Mouse (Mus musculus): ENCODE results near the gene Tmem108. TPM values are rescaled to one million over a fixed set of nuclear protein-coding genes. Genes with fewer than 3 reads are reported as not detected.

The Tmem108 gene
- polyA plus RNA-seq, 1 experiment from 2014 or later, result 13.2 TPM

- 91% methylated on average over 7 of the region's 7 CpGs for WGBS
- Histone ChIP-seq H3K36me3 (ENCODE audit: control insufficient read depth, insufficient read depth, low read length) (no peaks in the 10 kb centered on the region), H3K9ac (ENCODE audit: low read depth, low read length) (no peak overlapping the region), H3K27ac (ENCODE audit: low read depth, low read length) (no peak overlapping the region), H3K9me3 (ENCODE audit: control insufficient read depth, low read length) (no peaks in the 10 kb centered on the region), H3K4me1 (replicated peaks; ENCODE audit: control insufficient read depth, insufficient read depth, low read length) (no peaks in the 10 kb centered on the region), H3K27me3 (ENCODE audit: control insufficient read depth, insufficient read depth, low read length) (no peaks in the 10 kb centered on the region), H3K4me3 (ENCODE audit: low read depth, low read length) (no peak overlapping the region), H3K4me2 (replicated peaks; ENCODE audit: low read depth, low read length) (no peak overlapping the region)
- DNase-seq (ENCODE audit: low spot score) (no peak), ATAC-seq (ENCODE audit: low FRiP score) (no peak)
These were observed 115.9 kb downstream of the Tmem108 start for GRCm38 (mm10) chr9:103645724-103646123.

- Histone ChIP-seq H3K4me3 (ENCODE audit: low read depth, low read length) (no peak overlapping the region), H3K4me1 (replicated peaks; ENCODE audit: control insufficient read depth, insufficient read depth, low read length) (no peaks in the 10 kb centered on the region), H3K9ac (ENCODE audit: low read depth, low read length) (no peak overlapping the region), H3K27ac (ENCODE audit: low read depth, low read length) (no peak overlapping the region), H3K4me2 (replicated peaks; ENCODE audit: low read depth, low read length) (no peak overlapping the region), H3K9me3 (ENCODE audit: control insufficient read depth, low read length) (no peaks in the 10 kb centered on the region), H3K27me3 (ENCODE audit: control insufficient read depth, insufficient read depth, low read length) (no peaks in the 10 kb centered on the region), H3K36me3 (ENCODE audit: control insufficient read depth, insufficient read depth, low read length) (no peaks in the 10 kb centered on the region)
- no peak for ATAC-seq (ENCODE audit: low FRiP score)
- no peak for DNase-seq (ENCODE audit: low spot score)
- WGBS, result 84% methylated on average over 10 of the region's 10 CpGs
These were observed 119.3 kb downstream of the Tmem108 start for GRCm38 (mm10) chr9:103642300-103642699.

GRCm38 (mm10) chr9:103641340-103641739 is 120.3 kb downstream of the Tmem108 start:
- Histone ChIP-seq H3K27me3 (ENCODE audit: control insufficient read depth, insufficient read depth, low read length) (no peaks in the 10 kb centered on the region), H3K9ac (ENCODE audit: low read depth, low read length) (no peak overlapping the region), H3K9me3 (ENCODE audit: control insufficient read depth, low read length) (no peaks in the 10 kb centered on the region), H3K4me2 (replicated peaks; ENCODE audit: low read depth, low read length) (no peak overlapping the region), H3K27ac (ENCODE audit: low read depth, low read length) (no peak overlapping the region), H3K4me1 (replicated peaks; ENCODE audit: control insufficient read depth, insufficient read depth, low read length) (no peaks in the 10 kb centered on the region), H3K36me3 (ENCODE audit: control insufficient read depth, insufficient read depth, low read length) (no peaks in the 10 kb centered on the region), H3K4me3 (ENCODE audit: low read depth, low read length) (no peak overlapping the region)
- no peak for ATAC-seq (ENCODE audit: low FRiP score)
- no peak for DNase-seq (ENCODE audit: low spot score)
- WGBS, result 92% methylated on average over 4 of the region's 4 CpGs

GRCm38 (mm10) chr9:103639413-103639812 is 122.2 kb downstream of the Tmem108 start:
- Histone ChIP-seq H3K4me2 (replicated peaks; ENCODE audit: low read depth, low read length) (no peak overlapping the region), H3K27ac (ENCODE audit: low read depth, low read length) (no peak overlapping the region), H3K4me3 (ENCODE audit: low read depth, low read length) (no peak overlapping the region), H3K9me3 (ENCODE audit: control insufficient read depth, low read length) (no peaks in the 10 kb centered on the region), H3K27me3 (ENCODE audit: control insufficient read depth, insufficient read depth, low read length) (no peaks in the 10 kb centered on the region), H3K36me3 (ENCODE audit: control insufficient read depth, insufficient read depth, low read length) (no peaks in the 10 kb centered on the region), H3K9ac (ENCODE audit: low read depth, low read length) (no peak overlapping the region), H3K4me1 (replicated peaks; ENCODE audit: control insufficient read depth, insufficient read depth, low read length) (no peaks in the 10 kb centered on the region)
- ATAC-seq (ENCODE audit: low FRiP score), result no peak
- DNase-seq (ENCODE audit: low spot score), result no peak
- 58% methylated on average over 1 of the region's 1 CpGs for WGBS

GRCm38 (mm10) chr9:103637451-103637850 is 124.2 kb downstream of the Tmem108 start:
- H3K27me3 ChIP-seq (ENCODE audit: control insufficient read depth, insufficient read depth, low read length), result no peaks in the 10 kb centered on the region
- DNase-seq (ENCODE audit: low spot score) (no peak), ATAC-seq (ENCODE audit: low FRiP score) (no peak)
- H3K9me3 ChIP-seq (ENCODE audit: control insufficient read depth, low read length), result no peaks in the 10 kb centered on the region
- H3K4me1 ChIP-seq (replicated peaks; ENCODE audit: control insufficient read depth, insufficient read depth, low read length), result no peaks in the 10 kb centered on the region
- 67% methylated on average over 3 of the region's 3 CpGs for WGBS
- no peak overlapping the region for H3K4me3 ChIP-seq (ENCODE audit: low read depth, low read length)
- H3K27ac ChIP-seq (ENCODE audit: low read depth, low read length), result no peak overlapping the region
- H3K36me3 ChIP-seq (ENCODE audit: control insufficient read depth, insufficient read depth, low read length), result no peaks in the 10 kb centered on the region
- H3K9ac ChIP-seq (ENCODE audit: low read depth, low read length), result no peak overlapping the region
- H3K4me2 ChIP-seq (replicated peaks; ENCODE audit: low read depth, low read length), result no peak overlapping the region

- Histone ChIP-seq H3K9ac (ENCODE audit: low read depth, low read length) (no peak overlapping the region), H3K4me2 (replicated peaks; ENCODE audit: low read depth, low read length) (no peak overlapping the region), H3K4me1 (replicated peaks; ENCODE audit: control insufficient read depth, insufficient read depth, low read length) (no peaks in the 10 kb centered on the region), H3K9me3 (ENCODE audit: control insufficient read depth, low read length) (no peaks in the 10 kb centered on the region), H3K27me3 (ENCODE audit: control insufficient read depth, insufficient read depth, low read length) (no peaks in the 10 kb centered on the region), H3K4me3 (ENCODE audit: low read depth, low read length) (no peak overlapping the region), H3K27ac (ENCODE audit: low read depth, low read length) (no peak overlapping the region), H3K36me3 (ENCODE audit: control insufficient read depth, insufficient read depth, low read length) (no peaks in the 10 kb centered on the region)
- ATAC-seq (ENCODE audit: low FRiP score) (no peak), DNase-seq (ENCODE audit: low spot score) (no peak)
- WGBS, result 47% methylated on average over 3 of the region's 3 CpGs
These were observed 124.8 kb downstream of the Tmem108 start for GRCm38 (mm10) chr9:103636847-103637246.

GRCm38 (mm10) chr9:103628861-103629469 is 132.7 kb downstream of the Tmem108 start:
- no peaks in the 10 kb centered on the region for H3K27me3 ChIP-seq (ENCODE audit: control insufficient read depth, insufficient read depth, low read length)
- H3K4me2 ChIP-seq (replicated peaks; ENCODE audit: low read depth, low read length), result no peak overlapping the region
- no peak overlapping the region for H3K9ac ChIP-seq (ENCODE audit: low read depth, low read length)
- no peak overlapping the region for H3K4me3 ChIP-seq (ENCODE audit: low read depth, low read length)
- H3K9me3 ChIP-seq (ENCODE audit: control insufficient read depth, low read length), result no peaks in the 10 kb centered on the region
- H3K36me3 ChIP-seq (ENCODE audit: control insufficient read depth, insufficient read depth, low read length), result no peaks in the 10 kb centered on the region
- ATAC-seq (ENCODE audit: low FRiP score) (peak; percentile 38), DNase-seq (ENCODE audit: low spot score) (peak; percentile 19)
- H3K4me1 ChIP-seq (replicated peaks; ENCODE audit: control insufficient read depth, insufficient read depth, low read length), result peaks cover 3% of the 10 kb centered on the region; the same call in 1 of the 2 replicates
- WGBS, result 16% methylated on average over 9 of the region's 9 CpGs
- no peak overlapping the region for H3K27ac ChIP-seq (ENCODE audit: low read depth, low read length)

GRCm38 (mm10) chr9:103627404-103627900 is 134.2 kb downstream of the Tmem108 start:
- no peaks in the 10 kb centered on the region for H3K9me3 ChIP-seq (ENCODE audit: control insufficient read depth, low read length)
- 88% methylated on average over 8 of the region's 8 CpGs for WGBS
- H3K36me3 ChIP-seq (ENCODE audit: control insufficient read depth, insufficient read depth, low read length), result no peaks in the 10 kb centered on the region
- no peak for DNase-seq (ENCODE audit: low spot score)
- H3K9ac ChIP-seq (ENCODE audit: low read depth, low read length), result no peak overlapping the region
- no peak for ATAC-seq (ENCODE audit: low FRiP score)
- no peak overlapping the region for H3K4me2 ChIP-seq (replicated peaks; ENCODE audit: low read depth, low read length)
- no peak overlapping the region for H3K4me3 ChIP-seq (ENCODE audit: low read depth, low read length)
- H3K4me1 ChIP-seq (replicated peaks; ENCODE audit: control insufficient read depth, insufficient read depth, low read length), result peaks cover 3% of the 10 kb centered on the region; the same call in 1 of the 2 replicates
- no peak overlapping the region for H3K27ac ChIP-seq (ENCODE audit: low read depth, low read length)
- H3K27me3 ChIP-seq (ENCODE audit: control insufficient read depth, insufficient read depth, low read length), result no peaks in the 10 kb centered on the region

- DNase-seq (ENCODE audit: low spot score) (no peak), ATAC-seq (ENCODE audit: low FRiP score) (no peak)
- Histone ChIP-seq H3K4me1 (replicated peaks; ENCODE audit: control insufficient read depth, insufficient read depth, low read length) (peaks cover 3% of the 10 kb centered on the region; the same call in 1 of the 2 replicates), H3K9me3 (ENCODE audit: control insufficient read depth, low read length) (no peaks in the 10 kb centered on the region), H3K4me2 (replicated peaks; ENCODE audit: low read depth, low read length) (no peak overlapping the region), H3K9ac (ENCODE audit: low read depth, low read length) (no peak overlapping the region), H3K4me3 (ENCODE audit: low read depth, low read length) (no peak overlapping the region), H3K27me3 (ENCODE audit: control insufficient read depth, insufficient read depth, low read length) (no peaks in the 10 kb centered on the region), H3K27ac (ENCODE audit: low read depth, low read length) (no peak overlapping the region), H3K36me3 (ENCODE audit: control insufficient read depth, insufficient read depth, low read length) (no peaks in the 10 kb centered on the region)
- WGBS, result 94% methylated on average over 4 of the region's 4 CpGs
These were observed 135.5 kb downstream of the Tmem108 start for GRCm38 (mm10) chr9:103626156-103626555.

Data from hindbrain, embryonic 11.5 days (tissue).